Mouse (Mus musculus) NIH3T3 (cell line): ENCODE measurements around the gene Fgd6.

ENCODE experiments used
- DNase-seq: peaks from one replicate; pipeline ENCODE4 v3.0.0-alpha.2; 2012; ENCODE audit warnings: low read depth

Fgd6 gene

DNA sequence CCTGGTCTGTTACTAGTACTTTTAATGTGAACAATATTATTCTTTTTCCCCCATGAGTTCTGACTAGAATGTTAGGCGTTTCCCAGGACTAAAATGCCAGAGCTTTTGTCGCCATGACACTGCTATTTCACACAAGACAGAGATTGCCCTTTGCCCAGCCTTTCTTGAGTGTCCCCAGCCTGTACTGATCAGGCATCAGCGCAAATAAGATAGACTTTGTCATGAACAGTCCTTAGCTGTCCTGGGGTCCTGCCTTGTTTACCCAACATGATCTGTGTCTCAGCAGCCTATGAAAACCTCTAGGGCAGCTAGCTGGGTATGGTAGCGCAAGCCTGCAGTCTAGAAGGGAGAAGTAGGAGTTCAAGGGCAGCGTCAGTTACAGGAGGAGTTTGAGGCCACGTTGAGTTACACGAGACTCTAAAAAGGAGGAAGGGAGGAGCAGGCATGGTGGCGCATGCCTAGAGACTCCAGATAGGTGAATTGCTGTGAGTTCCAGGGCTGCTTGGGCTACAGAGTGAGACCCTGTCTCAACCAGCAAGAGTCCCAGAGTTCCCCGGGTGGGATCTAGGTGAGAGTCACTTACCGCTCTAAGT is 103.2 kb downstream of the Fgd6 start:
- DNase-seq = no peak

- DNase-seq = no peak
Measured at GRCm38 (mm10) chr10:94140227-94140931, 104.6 kb downstream of the Fgd6 start.

GRCm38 (mm10) chr10:94142427-94142826 is 106.6 kb downstream of the Fgd6 start:
- DNase-seq = no peak

DNA sequence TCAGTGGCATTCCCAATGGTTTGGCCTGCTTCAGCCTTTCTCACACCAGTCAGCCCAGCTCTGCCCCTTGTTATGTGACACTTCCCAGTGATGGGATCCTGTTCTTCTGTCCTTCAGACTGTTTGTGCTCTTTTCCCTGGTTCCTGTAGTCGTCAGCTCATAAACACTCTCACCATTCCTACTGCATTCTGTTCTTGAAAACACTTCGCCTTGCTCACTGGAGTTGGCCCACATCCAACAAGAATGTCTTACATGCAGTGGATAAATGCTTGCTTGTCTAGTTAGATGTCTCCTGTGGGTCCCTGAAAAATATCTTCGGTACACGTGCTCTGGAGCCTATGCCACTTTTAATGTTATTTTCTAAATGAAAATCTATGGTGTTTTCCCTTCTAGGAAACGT is 108.8 kb downstream of the Fgd6 start:
- DNase-seq = no peak

- DNase-seq = no peak
Measured at GRCm38 (mm10) chr10:94147391-94147755, 111.6 kb downstream of the Fgd6 start.

DNA sequence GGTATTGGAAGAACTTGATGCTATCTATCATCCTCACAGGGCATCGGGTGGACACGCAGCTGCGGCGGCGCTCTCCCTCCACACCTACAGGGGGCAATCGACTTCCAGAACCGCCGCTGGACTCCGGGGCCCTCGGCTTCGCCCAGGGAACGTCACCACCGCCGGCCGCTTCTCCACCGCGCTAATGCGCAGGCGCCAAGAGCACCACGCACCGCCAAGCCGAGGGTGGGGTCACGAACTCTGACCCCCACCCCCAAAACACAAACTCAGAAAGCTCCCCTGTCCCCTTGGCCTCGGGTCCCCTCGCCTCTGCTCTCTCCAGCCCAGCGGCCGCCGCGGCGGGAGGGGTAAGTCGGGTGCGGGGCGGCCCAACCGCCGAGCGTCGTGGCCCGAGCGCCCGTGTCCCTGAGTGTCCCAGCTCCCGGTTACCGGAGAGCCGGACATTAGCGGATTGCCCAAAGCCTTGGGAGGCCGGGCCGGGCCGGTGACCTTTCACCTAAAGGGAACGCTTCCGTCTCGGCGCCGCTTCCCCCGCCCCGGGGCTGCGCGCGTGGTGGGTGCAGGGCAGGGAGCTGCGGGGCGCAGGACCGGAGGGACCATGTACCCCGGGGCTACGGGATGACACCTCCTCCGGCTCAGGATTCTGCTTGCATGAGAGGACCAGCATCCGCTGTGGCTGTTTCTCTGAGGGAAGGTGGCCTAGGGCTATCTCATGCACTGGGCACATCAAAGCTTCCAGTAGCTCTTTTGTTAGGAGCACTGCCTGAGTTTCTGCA is 112.1 kb downstream of the Fgd6 start, which contains the start of gene Nr2c1:
Gene Nr2c1, plus strand, starts transcription at position 268 of the 776 bp plus-strand sequence.
- DNase-seq = peak; percentile 93

DNA sequence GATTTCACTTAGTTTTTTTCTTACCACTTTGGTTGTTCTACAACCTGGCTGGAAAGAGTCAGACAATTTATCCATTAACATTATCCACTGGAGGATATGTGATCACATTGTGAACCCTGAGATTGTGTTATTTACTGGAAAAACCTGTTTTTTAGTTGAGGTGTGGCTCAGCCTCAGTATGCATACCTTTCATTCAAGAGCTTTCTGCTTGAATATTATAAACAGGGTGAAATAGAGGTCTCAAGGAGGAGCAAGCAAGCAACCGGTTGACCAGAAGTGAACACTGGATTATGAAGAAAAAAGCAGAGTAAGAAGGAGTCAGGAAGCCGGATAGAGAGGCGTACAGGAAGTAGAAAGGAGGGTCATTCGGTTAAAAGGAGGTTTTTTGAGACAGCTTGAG is 115.7 kb downstream of the Fgd6 start:
- no peak for DNase-seq

GRCm38 (mm10) chr10:94153841-94154240 is 118.0 kb downstream of the Fgd6 start:
- DNase-seq = no peak

DNA sequence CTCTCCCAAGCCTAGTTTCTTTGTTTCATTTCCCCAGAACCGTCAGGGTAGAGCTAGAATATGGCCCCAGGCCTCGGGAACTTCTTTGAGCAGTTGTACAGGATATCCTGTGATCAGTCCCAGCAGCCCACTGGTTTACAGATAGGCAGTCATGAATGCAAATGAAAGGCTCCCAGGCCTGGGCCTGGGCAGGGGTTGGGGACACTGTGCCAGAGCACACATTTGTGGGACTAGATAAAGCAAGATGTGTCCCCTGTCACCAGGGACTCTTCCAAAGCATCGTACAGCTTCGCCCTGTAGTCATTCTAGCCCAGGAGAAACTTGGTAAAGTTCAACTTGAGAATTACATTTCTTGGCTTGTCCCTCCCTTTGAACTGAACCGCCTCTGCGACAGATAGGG is 123.2 kb downstream of the Fgd6 start:
- DNase-seq = no peak

DNA sequence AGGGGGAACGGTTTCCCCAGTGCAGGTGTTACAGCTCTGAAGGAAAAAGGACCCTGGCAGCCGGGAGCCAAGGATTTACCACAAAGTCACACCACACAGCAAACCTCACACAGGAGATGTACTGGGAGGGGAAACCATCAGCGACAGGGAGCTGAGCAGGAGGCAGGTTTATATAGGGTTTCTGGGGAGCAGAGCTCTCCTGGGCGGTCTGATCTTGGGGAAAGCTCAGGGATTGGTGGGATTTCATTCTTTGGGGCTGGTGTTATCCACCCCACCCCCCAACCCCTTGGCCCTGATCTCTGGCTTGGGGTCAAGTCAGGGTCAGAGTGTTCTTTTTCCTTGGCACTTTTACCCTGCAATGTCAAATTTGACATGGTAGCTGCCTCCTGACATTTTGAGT is 123.6 kb downstream of the Fgd6 start:
- DNase-seq = no peak

GRCm38 (mm10) chr10:94161051-94161765 is 125.4 kb downstream of the Fgd6 start:
- DNase-seq = no peak

DNA sequence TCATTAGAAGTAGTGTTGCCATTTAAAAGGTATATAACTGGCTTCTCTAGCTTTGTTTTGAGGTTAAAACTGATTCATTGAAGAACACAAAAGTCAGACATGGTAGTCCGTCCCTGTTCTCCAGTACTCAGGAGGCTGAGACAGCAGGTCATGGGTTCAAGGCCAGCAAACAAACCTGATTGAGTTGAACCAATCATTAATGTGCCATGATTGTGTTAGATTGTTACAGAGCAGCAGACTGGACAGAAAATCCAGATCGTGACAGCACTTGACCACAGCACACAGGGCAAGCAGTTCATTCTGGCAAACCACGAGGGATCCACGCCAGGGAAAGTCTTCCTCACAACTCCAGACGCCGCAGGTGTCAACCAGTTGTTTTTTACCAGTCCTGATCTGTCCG is 126.2 kb downstream of the Fgd6 start:
- DNase-seq = no peak

GRCm38 (mm10) chr10:94164104-94164845 is 128.5 kb downstream of the Fgd6 start:
- no peak for DNase-seq

- no peak for DNase-seq
Measured at GRCm38 (mm10) chr10:94165426-94165825, 129.6 kb downstream of the Fgd6 start.

DNA sequence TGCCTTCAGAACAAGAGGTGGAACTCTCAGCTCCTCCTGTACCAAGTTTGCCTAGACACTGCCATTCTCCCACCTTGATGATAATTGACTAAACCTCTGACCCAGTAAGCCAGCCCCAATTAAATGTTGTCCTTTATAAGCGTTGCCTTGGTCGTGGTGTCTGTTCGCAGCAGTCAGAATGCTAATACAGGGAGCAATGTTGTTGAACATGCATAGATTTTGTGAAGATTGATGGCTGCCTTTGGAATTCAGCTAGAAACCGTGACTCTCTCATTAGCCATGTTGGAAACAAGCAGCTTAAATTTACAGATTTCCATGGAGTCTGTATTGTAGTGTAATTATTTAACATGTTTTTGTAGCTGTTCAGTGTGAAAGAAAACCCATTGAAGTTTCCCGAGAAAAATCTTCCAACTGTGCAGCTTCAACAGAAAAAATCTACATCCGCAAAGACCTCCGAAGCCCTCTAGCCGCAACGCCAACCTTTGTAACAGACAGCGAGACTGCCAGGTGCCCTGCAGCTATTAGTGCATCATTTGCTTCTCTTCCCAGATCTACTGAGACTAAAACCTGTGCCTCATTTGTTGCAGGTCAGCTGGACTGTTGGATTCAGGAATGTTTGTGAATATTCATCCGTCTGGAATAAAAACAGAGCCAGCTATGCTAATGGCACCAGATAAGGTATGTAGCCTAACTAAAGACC is 131.4 kb downstream of the Fgd6 start:
- DNase-seq = no peak

- peak; percentile 44 for DNase-seq
Measured at GRCm38 (mm10) chr10:94171440-94172130, 135.8 kb downstream of the Fgd6 start.

DNA sequence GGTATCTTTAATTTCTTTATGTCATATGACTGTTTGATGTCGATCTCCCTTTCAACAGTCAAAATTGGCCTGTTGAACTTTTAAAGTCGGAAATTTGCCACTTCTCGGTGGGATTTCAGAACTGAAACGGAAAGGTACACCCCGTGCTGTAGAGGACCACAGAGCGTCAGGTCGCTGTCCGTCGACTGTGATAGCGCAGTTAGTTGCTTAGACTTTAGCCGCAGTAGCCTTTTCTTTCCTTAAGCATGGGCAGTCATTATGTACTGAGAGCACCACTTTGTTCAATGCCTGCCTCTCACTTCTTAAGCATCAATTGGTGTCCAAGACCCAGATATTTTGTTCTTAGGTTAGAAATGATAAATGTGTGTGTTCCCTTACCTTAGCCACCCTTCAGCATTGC is 136.3 kb downstream of the Fgd6 start:
- no peak for DNase-seq

- DNase-seq = no peak
Measured at GRCm38 (mm10) chr10:94172706-94173105, 136.9 kb downstream of the Fgd6 start.

GRCm38 (mm10) chr10:94174652-94175051 is 138.9 kb downstream of the Fgd6 start:
- peak; percentile 18 for DNase-seq

DNA sequence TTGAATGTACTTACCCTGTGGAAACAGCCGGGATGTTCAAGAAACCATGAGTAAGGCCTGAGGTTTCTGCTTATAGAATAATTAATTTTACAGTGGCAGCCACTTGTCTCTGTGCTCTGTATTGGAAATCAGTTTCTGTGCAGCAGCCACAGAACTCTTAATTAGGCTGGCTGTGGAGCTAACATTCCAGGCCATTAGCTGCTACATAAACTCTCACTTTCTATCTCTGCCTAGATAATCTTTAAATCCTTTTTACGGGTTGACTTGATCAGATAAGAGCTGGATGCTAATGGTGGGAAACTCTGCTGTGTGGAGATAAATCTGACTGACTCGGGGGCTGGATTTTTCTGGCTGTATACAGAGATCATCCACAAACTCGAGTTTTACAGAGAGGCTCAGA is 147.4 kb downstream of the Fgd6 start:
- DNase-seq = no peak
